Mouse (Mus musculus) urinary bladder, postnatal 10 days (tissue): ENCODE data around the gene Slc25a36.

Experiments used
- DNase-seq: peaks from one replicate; pipeline ENCODE4 v3.0.0; 2022; ENCODE audit warnings: low spot score

Gene Slc25a36

GRCm38 (mm10) chr9:97041633-97042032 is 69.3 kb downstream of the Slc25a36 start:
- DNase-seq = no peak

GRCm38 (mm10) chr9:97038010-97038409 is 72.9 kb downstream of the Slc25a36 start:
- no peak for DNase-seq

DNA sequence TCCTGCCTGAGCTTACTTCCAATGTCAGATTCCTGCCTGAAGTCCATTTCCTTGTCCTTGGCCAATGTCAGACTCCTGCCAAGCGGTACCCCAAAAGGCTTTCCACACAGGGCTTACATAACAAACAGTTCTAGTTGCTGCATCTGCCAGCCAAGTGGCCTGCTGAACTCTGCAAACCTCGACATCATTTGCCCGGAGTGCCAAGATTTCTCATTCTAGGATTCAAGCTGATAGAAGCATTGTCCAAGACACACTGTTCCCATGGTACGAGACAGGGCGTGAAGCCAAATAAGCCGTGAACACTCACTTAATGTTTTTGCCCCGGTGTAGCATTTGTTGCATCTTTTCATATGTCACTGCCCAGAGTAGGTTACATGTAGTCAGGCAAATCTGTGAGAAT is 74.3 kb downstream of the Slc25a36 start:
- DNase-seq = no peak

DNA sequence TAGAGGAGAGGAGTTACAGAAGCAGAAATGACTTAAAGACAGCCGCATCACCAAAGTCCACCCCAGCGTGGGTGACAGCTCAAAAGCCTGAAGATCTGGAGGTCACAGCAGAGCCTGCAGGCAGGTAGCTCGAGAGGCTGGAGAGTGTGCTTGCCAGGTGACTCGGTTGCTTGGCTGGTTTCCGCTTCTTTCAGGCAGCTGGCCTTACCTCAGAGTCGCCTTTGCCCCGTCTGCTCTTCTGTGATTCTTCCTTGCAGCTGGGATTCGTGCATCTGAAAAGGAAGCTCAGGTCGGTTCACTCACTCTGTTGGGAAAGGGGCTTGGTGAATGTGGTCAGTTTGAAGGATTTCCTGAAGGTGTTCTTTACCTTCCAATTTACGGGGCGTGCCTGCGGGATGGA is 83.6 kb downstream of the Slc25a36 start:
- no peak for DNase-seq

DNA sequence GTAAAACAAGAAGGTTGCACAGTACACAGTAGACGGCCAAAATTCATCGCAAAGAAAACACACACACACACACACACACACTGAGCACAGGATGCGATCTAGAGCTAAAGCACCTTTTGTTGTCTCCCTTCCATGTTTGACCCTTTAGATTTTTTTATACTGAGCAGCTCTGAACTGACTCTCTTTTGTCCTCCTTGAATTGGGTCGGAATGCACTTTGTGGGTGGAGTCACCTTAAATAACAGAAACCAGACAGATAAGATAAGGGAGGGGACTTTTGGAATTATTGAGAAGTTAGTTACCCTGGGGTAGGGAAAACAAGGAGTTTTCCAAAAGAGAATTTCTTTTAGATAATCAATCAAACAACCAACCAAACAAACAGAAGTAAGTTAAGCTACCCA is 85.0 kb downstream of the Slc25a36 start:
- DNase-seq = no peak
